Mouse (Mus musculus): ENCODE measurements around the gene Dusp19. TPM values are rescaled to one million over a fixed set of nuclear protein-coding genes. Genes with fewer than 3 reads are reported as not detected.

Gene Dusp19
- polyA plus RNA-seq, 1 experiment, result 11.6 TPM

GRCm38 (mm10) chr2:80678803-80679202 lies 62.0 kb downstream of the Dusp19 start:
- no peaks in the 10 kb centered on the region for H3K4me1 ChIP-seq (ENCODE audit: control insufficient read depth, insufficient read depth, low read length)
- H3K4me3 ChIP-seq (ENCODE audit: control insufficient read depth, low read depth, low read length), result no peak overlapping the region
- H3K27me3 ChIP-seq (ENCODE audit: control insufficient read depth, insufficient read depth, low read length), result no peaks in the 10 kb centered on the region
- H3K36me3 ChIP-seq (ENCODE audit: control insufficient read depth, insufficient read depth, low read length), result no peaks in the 10 kb centered on the region
- TF ChIP-seq CTCF (IDR thresholded peaks at IDR 0.05; ENCODE audit: control insufficient read depth, insufficient read depth, insufficient replicate concordance, low read depth, low read length), result no peak
- no peak for TF ChIP-seq POLR2A (IDR thresholded peaks at IDR 0.05; ENCODE audit: control insufficient read depth, low read depth, low read length)
- no peak overlapping the region for H3K27ac ChIP-seq (ENCODE audit: control insufficient read depth, insufficient read depth, low read depth, low read length)

Other genes with a start within 250 kb of the Dusp19 start
- gene Frzb, start 169.4 kb upstream of the Dusp19 start, polyA plus RNA-seq (2012; rRNA removed), result 2.5 and 4.0 TPM in 2 replicates
- gene Nckap1, start 35.7 kb upstream of the Dusp19 start, polyA plus RNA-seq (2012; rRNA removed), result 11.3 and 15.2 TPM in 2 replicates
- gene Nup35, start 191 bp downstream of the Dusp19 start, polyA plus RNA-seq (2012; rRNA removed), result 77.9 and 81.7 TPM in 2 replicates

Data from testis, adult 2 months (tissue).